Mouse (Mus musculus): ENCODE measurements around the gene Oprl1. TPM values are rescaled to one million over a fixed set of nuclear protein-coding genes. Genes with fewer than 3 reads are reported as not detected.

The Oprl1 gene
- polyA plus RNA-seq, 1 experiment from 2014 or later, result 12.8 TPM

DNA sequence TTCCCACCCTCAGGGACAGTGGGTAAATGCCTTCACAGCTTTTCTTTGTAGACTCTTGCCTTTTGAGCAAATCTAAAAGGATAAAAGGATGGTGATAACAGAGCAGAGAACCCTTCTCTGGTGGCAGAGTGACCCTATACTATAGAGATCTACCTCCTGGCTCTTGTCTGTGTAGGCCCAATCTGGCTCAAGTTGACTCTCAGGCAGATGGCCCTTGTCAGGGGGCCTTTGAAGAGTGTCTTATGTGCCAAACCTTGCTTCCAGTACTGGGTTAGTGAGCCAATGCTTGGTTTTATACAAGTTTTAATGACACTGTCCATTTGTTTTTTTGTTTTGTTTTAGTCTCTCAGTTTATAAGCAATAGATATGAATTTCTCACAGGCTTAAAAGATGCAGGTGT, 6.4 kb downstream of the Oprl1 start:
- DNase-seq (ENCODE audit: low spot score) (no peak), ATAC-seq (replicated peaks; ENCODE audit: low FRiP score) (no peak)
- Histone ChIP-seq H3K9me3 (ENCODE audit: control insufficient read depth, low read length) (no peaks in the 10 kb centered on the region), H3K4me1 (replicated peaks; ENCODE audit: control insufficient read depth, insufficient read depth, low read length) (no peaks in the 10 kb centered on the region), H3K9ac (ENCODE audit: low read length) (no peak overlapping the region), H3K4me3 (ENCODE audit: low read depth, low read length) (no peak overlapping the region), H3K36me3 (ENCODE audit: control insufficient read depth, insufficient read depth, low read length) (no peaks in the 10 kb centered on the region), H3K27ac (ENCODE audit: low read depth, low read length) (no peak overlapping the region), H3K4me2 (ENCODE audit: low read depth, low read length, severe bottlenecking) (no peak overlapping the region), H3K27me3 (ENCODE audit: control insufficient read depth, insufficient read depth, low read length) (no peaks in the 10 kb centered on the region)

DNA sequence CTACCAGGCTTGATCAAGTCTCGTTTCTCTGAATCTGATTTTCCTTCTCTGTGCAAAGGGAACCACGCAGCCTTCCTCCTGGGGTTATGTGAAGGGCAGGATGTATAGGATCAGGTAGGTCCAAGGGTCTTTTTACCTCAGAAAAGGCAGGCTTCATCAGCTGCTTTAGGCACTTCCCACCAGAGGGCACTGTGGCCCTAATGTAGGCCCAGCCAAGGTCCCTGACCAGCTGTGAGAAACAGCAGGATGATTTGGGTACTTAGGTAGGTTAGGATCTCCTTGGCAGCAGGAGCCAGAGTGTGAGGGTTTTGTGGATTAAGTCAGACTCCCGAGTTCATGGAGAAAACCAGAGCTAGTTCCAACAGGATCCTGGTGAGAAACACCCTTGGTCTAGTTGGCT, 7.4 kb downstream of the Oprl1 start:
- ATAC-seq (replicated peaks; ENCODE audit: low FRiP score) (peak; percentile 49; the same call in 1 of the 2 replicates), DNase-seq (ENCODE audit: low spot score) (peak; percentile 70)
- Histone ChIP-seq H3K36me3 (ENCODE audit: control insufficient read depth, insufficient read depth, low read length) (no peaks in the 10 kb centered on the region), H3K4me1 (replicated peaks; ENCODE audit: control insufficient read depth, insufficient read depth, low read length) (no peaks in the 10 kb centered on the region), H3K9me3 (ENCODE audit: control insufficient read depth, low read length) (no peaks in the 10 kb centered on the region), H3K27ac (ENCODE audit: low read depth, low read length) (no peak overlapping the region), H3K4me2 (ENCODE audit: low read depth, low read length, severe bottlenecking) (no peak overlapping the region), H3K4me3 (ENCODE audit: low read depth, low read length) (no peak overlapping the region), H3K27me3 (ENCODE audit: control insufficient read depth, insufficient read depth, low read length) (no peaks in the 10 kb centered on the region), H3K9ac (ENCODE audit: low read length) (no peak overlapping the region)
- WGBS, result 9% methylated on average over 3 of the region's 3 CpGs

DNA sequence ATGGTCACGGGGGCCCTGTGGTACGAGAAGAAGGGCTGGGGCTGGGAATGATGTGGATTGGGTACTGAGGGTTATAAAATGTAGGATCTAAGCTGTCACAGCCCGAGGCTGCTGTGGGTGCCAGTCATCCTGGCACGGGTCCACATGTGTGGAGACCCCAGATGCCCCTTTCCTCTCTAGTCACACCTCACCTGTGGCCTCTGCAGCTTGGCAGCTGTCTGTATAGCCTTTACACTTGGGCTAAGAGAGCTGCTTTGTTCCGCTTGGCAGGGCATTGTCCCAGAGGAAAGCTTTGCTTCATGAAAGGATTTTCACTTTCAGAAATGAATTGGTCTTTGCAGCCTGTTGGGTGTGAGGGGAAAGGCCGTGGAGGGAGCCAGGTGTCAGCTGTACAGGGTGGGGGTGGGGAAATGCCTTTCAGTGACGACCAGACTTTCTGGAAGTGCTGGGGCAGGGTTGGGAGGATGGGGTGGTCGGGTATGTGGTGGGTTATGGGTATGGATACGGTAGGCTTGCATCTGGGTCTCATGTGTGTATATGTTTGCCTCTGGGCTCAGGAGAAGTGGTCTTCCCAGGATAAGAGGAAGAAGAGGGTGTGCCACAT, 12.9 kb downstream of the Oprl1 start:
- ATAC-seq (replicated peaks; ENCODE audit: low FRiP score) (0 out of 2 replicates have a peak, but pooled peaks have one; percentile 18), DNase-seq (ENCODE audit: low spot score) (no peak)
- Histone ChIP-seq H3K27me3 (ENCODE audit: control insufficient read depth, insufficient read depth, low read length) (no peaks in the 10 kb centered on the region), H3K4me2 (ENCODE audit: low read depth, low read length, severe bottlenecking) (no peak overlapping the region), H3K4me1 (replicated peaks; ENCODE audit: control insufficient read depth, insufficient read depth, low read length) (no peaks in the 10 kb centered on the region; the same call in 1 of the 2 replicates), H3K9me3 (ENCODE audit: control insufficient read depth, low read length) (no peaks in the 10 kb centered on the region), H3K4me3 (ENCODE audit: low read depth, low read length) (no peak overlapping the region), H3K36me3 (ENCODE audit: control insufficient read depth, insufficient read depth, low read length) (no peaks in the 10 kb centered on the region), H3K27ac (ENCODE audit: low read depth, low read length) (no peak overlapping the region), H3K9ac (ENCODE audit: low read length) (no peak overlapping the region)
- 43% methylated on average over 9 of the region's 9 CpGs for WGBS

DNA sequence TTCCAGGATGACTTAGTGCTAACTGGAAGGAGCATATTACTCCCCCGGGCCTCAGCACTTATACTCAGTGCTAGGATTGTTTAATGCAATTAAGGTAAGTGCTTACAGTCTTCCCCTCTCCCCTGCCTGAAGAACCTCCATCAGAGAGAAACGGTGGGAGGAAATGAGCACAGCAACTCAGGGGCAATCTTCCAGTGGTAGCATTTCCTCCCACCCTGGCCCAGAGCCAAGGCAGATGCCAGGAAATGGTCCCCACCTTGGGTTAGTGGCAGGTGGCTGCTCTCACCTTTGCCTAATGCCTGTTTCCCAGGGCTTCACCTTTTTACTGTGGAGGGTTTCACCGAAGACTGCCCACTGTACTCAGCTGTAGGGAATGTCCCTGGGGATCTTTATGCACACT, 15.2 kb downstream of the Oprl1 start:
- H3K4me2 ChIP-seq (ENCODE audit: low read depth, low read length, severe bottlenecking), result no peak overlapping the region
- no peaks in the 10 kb centered on the region; the same call in 1 of the 2 replicates for H3K4me1 ChIP-seq (replicated peaks; ENCODE audit: control insufficient read depth, insufficient read depth, low read length)
- no peak overlapping the region for H3K27ac ChIP-seq (ENCODE audit: low read depth, low read length)
- 83% methylated on average over 3 of the region's 3 CpGs for WGBS
- no peak for DNase-seq (ENCODE audit: low spot score)
- no peak for ATAC-seq (replicated peaks; ENCODE audit: low FRiP score)
- H3K9ac ChIP-seq (ENCODE audit: low read length), result no peak overlapping the region
- H3K36me3 ChIP-seq (ENCODE audit: control insufficient read depth, insufficient read depth, low read length), result no peaks in the 10 kb centered on the region
- no peaks in the 10 kb centered on the region for H3K9me3 ChIP-seq (ENCODE audit: control insufficient read depth, low read length)
- H3K27me3 ChIP-seq (ENCODE audit: control insufficient read depth, insufficient read depth, low read length), result no peaks in the 10 kb centered on the region
- no peak overlapping the region for H3K4me3 ChIP-seq (ENCODE audit: low read depth, low read length)

DNA sequence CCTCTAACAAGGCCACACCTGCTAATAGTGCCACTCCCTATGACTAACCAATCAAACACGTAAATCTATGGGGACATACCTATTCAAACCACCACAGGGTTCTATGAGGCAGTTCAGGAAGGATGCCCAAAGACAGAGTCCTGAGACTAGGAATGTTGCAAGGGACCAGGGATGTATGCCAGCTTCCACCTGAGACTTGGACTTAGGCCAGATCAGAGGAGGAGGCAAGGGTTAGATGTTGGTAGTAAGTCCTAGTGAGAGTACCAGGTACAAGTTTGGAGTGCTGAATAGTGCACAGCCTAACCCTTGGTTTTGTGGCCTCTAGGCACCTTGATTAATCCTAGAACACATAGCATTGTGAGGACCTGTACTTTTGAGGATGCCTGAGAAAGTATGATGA, 37.8 kb downstream of the Oprl1 start:
- Histone ChIP-seq H3K9ac (ENCODE audit: low read length) (no peak overlapping the region), H3K4me3 (ENCODE audit: low read depth, low read length) (no peak overlapping the region), H3K27me3 (ENCODE audit: control insufficient read depth, insufficient read depth, low read length) (no peaks in the 10 kb centered on the region), H3K9me3 (ENCODE audit: control insufficient read depth, low read length) (no peaks in the 10 kb centered on the region), H3K4me1 (replicated peaks; ENCODE audit: control insufficient read depth, insufficient read depth, low read length) (no peaks in the 10 kb centered on the region), H3K36me3 (ENCODE audit: control insufficient read depth, insufficient read depth, low read length) (no peaks in the 10 kb centered on the region), H3K4me2 (ENCODE audit: low read depth, low read length, severe bottlenecking) (no peak overlapping the region), H3K27ac (ENCODE audit: low read depth, low read length) (no peak overlapping the region)
- no peak for ATAC-seq (replicated peaks; ENCODE audit: low FRiP score)
- WGBS, result 83% methylated on average over 1 of the region's 1 CpGs
- DNase-seq (ENCODE audit: low spot score), result no peak

DNA sequence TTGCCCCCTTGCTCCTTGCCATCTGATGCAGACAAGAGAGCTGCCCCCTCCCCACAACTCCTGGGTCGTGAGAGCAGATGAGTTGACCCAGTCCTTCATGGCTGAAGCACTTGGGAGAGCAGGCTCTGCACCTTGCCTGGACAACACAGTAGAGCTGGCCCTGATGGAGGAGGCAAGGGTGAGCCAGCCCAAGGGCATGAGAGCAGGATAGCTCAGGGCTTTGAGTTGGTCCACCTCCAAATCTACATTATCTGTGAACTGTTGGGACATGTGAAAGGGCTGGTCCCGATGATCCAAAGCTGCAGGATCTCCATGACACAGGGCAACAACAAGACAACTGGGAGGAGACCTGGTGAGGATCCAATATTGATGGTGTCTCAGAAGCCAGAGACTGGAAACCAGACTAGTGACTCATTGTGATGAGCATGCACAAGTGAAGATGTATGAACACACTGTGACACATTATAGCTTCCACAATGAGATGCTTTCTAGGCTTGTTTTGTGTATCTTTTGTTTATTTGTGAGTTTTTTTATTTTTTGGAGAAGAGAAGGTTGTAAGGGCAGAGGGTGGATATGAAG, 43.4 kb downstream of the Oprl1 start:
- Histone ChIP-seq H3K9me3 (ENCODE audit: control insufficient read depth, low read length) (no peaks in the 10 kb centered on the region), H3K4me1 (replicated peaks; ENCODE audit: control insufficient read depth, insufficient read depth, low read length) (peaks cover 11% of the 10 kb centered on the region), H3K4me3 (ENCODE audit: low read depth, low read length) (no peak overlapping the region), H3K4me2 (ENCODE audit: low read depth, low read length, severe bottlenecking) (no peak overlapping the region), H3K9ac (ENCODE audit: low read length) (no peak overlapping the region), H3K27ac (ENCODE audit: low read depth, low read length) (no peak overlapping the region), H3K27me3 (ENCODE audit: control insufficient read depth, insufficient read depth, low read length) (no peaks in the 10 kb centered on the region), H3K36me3 (ENCODE audit: control insufficient read depth, insufficient read depth, low read length) (no peaks in the 10 kb centered on the region)
- DNase-seq (ENCODE audit: low spot score), result no peak
- WGBS, result 91% methylated on average over 2 of the region's 2 CpGs
- no peak for ATAC-seq (replicated peaks; ENCODE audit: low FRiP score)

DNA sequence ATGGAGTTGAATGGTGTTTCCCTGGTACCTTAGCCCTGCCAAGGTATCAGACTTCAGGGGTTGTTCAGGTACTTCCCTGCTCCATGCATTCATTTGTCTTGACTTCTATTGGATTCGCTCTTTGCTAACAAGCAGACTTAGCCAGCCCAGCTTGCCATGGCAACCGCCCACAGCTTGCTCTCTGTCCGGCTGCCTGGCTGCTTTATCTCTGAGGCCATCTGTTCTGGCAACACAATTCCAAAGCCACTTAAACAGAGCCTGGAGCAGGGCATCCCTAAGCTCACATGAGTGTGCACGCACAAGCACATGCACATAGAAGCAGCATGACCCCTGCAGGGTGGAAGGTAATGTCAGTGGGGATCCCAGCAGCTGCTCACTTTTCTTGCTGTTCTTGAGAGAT, 44.2 kb downstream of the Oprl1 start:
- WGBS, result 24% methylated on average over 4 of the region's 4 CpGs
- Histone ChIP-seq H3K27ac (ENCODE audit: low read depth, low read length) (peak overlapping the region; percentile 57; the same call in 1 of the 2 replicates), H3K4me1 (replicated peaks; ENCODE audit: control insufficient read depth, insufficient read depth, low read length) (peaks cover 16% of the 10 kb centered on the region)

DNA sequence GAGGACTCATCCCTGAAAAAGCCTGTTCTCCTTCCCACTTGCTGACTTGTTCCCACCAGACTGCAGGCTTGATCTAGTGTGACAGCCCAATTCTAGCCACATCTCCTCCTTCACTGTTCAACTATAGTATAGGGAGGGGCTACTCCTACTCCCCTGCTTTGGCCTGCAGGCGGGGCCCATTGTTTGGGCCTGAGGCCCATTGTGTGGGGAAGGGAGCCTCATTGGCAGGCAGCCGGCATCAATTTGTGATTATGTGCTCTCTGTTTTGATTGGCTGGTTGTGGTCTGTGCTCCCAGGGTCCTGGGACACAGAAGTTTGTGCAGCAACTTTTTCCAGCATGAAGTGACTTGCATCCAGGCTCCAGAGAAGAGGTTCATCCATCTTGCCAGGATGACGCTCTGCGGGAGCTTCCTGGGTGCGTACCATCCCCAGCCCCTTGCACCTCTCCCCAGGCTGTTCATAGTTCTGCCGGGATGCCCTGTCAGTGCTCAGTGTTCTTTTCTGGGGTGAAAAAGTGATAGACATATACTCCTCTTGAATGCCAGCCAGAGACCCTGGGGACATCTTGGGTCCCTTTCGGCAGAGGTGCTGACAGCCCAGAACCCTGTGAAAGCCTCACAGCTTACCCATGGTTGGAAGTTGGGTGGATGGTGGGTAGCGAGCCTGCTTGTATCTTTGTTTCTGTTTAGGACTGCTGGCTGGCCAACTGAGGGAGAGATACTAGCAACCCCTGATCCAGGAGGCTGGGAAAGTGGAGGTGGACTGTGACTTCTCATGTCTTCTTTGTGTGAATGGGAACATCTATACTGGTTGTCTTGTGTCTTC, 48.4 kb downstream of the Oprl1 start, which contains the start of gene Myt1:
Gene Myt1 (plus strand): TSS at position 327 of the 825 bp plus-strand sequence.
- Histone ChIP-seq H3K4me3 (ENCODE audit: low read depth, low read length) (peak within 1 kb of the TSS; percentile 35), H3K27ac (ENCODE audit: low read depth, low read length) (peak within 1 kb of the TSS; percentile 93), H3K9ac (ENCODE audit: low read length) (peak within 1 kb of the TSS; percentile 65), H3K4me1 (replicated peaks; ENCODE audit: control insufficient read depth, insufficient read depth, low read length) (peaks cover 19% of the 10 kb centered on the region), H3K27me3 (ENCODE audit: control insufficient read depth, insufficient read depth, low read length) (no peaks in the 10 kb centered on the region), H3K36me3 (ENCODE audit: control insufficient read depth, insufficient read depth, low read length) (no peaks in the 10 kb centered on the region), H3K9me3 (ENCODE audit: control insufficient read depth, low read length) (no peaks in the 10 kb centered on the region), H3K4me2 (ENCODE audit: low read depth, low read length, severe bottlenecking) (peak within 1 kb of the TSS; percentile 59)
- DNase-seq (ENCODE audit: low spot score) (peak; percentile 82), ATAC-seq (replicated peaks; ENCODE audit: low FRiP score) (peak; percentile 86)
- WGBS, result 13% methylated on average over 8 of the region's 8 CpGs

More for the DNA sequence above, 44.2 kb downstream of the Oprl1 start:
- Histone ChIP-seq H3K4me3 (ENCODE audit: low read depth, low read length) (no peak overlapping the region), H3K27me3 (ENCODE audit: control insufficient read depth, insufficient read depth, low read length) (no peaks in the 10 kb centered on the region), H3K36me3 (ENCODE audit: control insufficient read depth, insufficient read depth, low read length) (no peaks in the 10 kb centered on the region), H3K9me3 (ENCODE audit: control insufficient read depth, low read length) (no peaks in the 10 kb centered on the region), H3K4me2 (ENCODE audit: low read depth, low read length, severe bottlenecking) (no peak overlapping the region), H3K9ac (ENCODE audit: low read length) (no peak overlapping the region)
- ATAC-seq (replicated peaks; ENCODE audit: low FRiP score) (peak; percentile 38), DNase-seq (ENCODE audit: low spot score) (peak; percentile 67)

Measured in forebrain, embryonic 11.5 days (tissue).